Mouse (Mus musculus) ES-E14 (cell line): ENCODE results near the gene Rpl23. TPM values are rescaled to one million over a fixed set of nuclear protein-coding genes. Genes with fewer than 3 reads are reported as not detected.
A peak's percentile ranks its signal among the peaks of the same experiment; 100 is the strongest.

Experiments used
- DNase-seq: peaks from one replicate; pipeline ENCODE4 v3.0.0-alpha.2; 2013; ENCODE audit warnings: low read depth, low spot score
- H3K27ac ChIP-seq: 2 replicates; pipeline ENCODE4 v1.5.1; 2012; ENCODE audit warnings: low read depth, mild to moderate bottlenecking, low read length, moderate library complexity, mixed read lengths; ENCODE audit not compliant: poor library complexity, insufficient read depth, severe bottlenecking
- H3K36me3 ChIP-seq: 2 replicates; pipeline ENCODE4 v1.6.1; 2012; ENCODE audit warnings: mild to moderate bottlenecking, low read length, moderate library complexity, mixed read lengths; ENCODE audit not compliant: control insufficient read depth, poor library complexity, insufficient read depth, severe bottlenecking
- H3K4me1 ChIP-seq, 2 experiments: fragments of 150-350 bp in 1 of 2; sonication (generic) in 1 of 2; 2 replicates each; pipeline ENCODE4 v1.6.1; 2012; ENCODE audit warnings: low read length in 2 of 2, mild to moderate bottlenecking in 1 of 2, mixed read lengths in 1 of 2; ENCODE audit not compliant: control insufficient read depth in 2 of 2, insufficient read depth in 2 of 2, poor library complexity in 1 of 2
- H3K4me3 ChIP-seq, 2 experiments: fragments of 150-350 bp in 1 of 2; sonication (generic) in 1 of 2; 2 replicates each; pipeline ENCODE4 v1.5.1; 2012; ENCODE audit warnings: low read length in 2 of 2, low read depth in 1 of 2, mild to moderate bottlenecking in 1 of 2, mixed read lengths in 1 of 2; ENCODE audit not compliant: insufficient read depth in 1 of 2, poor library complexity in 1 of 2, severe bottlenecking in 1 of 2
- H3K9ac ChIP-seq: 2 replicates; pipeline ENCODE4 v1.6.1; 2012; ENCODE audit warnings: low read depth, mild to moderate bottlenecking, low read length, mixed read lengths; ENCODE audit not compliant: poor library complexity, insufficient read depth, severe bottlenecking
- H3K9me3 ChIP-seq: fragments of 150-350 bp; sonication (generic); 2 replicates; pipeline ENCODE4 v1.6.1; 2012; ENCODE audit warnings: low read depth, mild to moderate bottlenecking, low read length; ENCODE audit not compliant: control insufficient read depth, insufficient read depth
- CHD2 ChIP-seq: IDR thresholded peaks from 2 replicates; pipeline ENCODE4 v1.6.1; 2014; ENCODE audit warnings: mild to moderate bottlenecking, low read depth, low read length, inconsistent platforms
- HCFC1 ChIP-seq: IDR thresholded peaks from 2 replicates; pipeline ENCODE4 v1.6.1; 2012; ENCODE audit warnings: low read length, inconsistent platforms, borderline replicate concordance; ENCODE audit not compliant: insufficient read depth
- MAFK ChIP-seq: IDR thresholded peaks from 2 replicates; pipeline ENCODE4 v1.6.1; 2014; ENCODE audit warnings: mild to moderate bottlenecking, low read depth, low read length, inconsistent platforms; ENCODE audit not compliant: insufficient read depth
- ZC3H11A ChIP-seq: IDR thresholded peaks from 2 replicates; pipeline ENCODE4 v1.6.1; 2012; ENCODE audit warnings: low read depth, mild to moderate bottlenecking, inconsistent platforms, low read length, borderline replicate concordance
- ZNF384 ChIP-seq: IDR thresholded peaks from 2 replicates; pipeline ENCODE4 v1.6.1; 2012; ENCODE audit warnings: low read depth, low read length, inconsistent platforms
- in situ Hi-C, 2 experiments: fragments of 600-800 bp; cut with MboI; formaldehyde crosslinking; loops; one replicate each; pipeline ENCODE4 v1.15.1; 2025; ENCODE audit warnings: low sequenced_read_pairs in 2 of 2, inconsistent platforms in 1 of 2; ENCODE audit not compliant: unreplicated experiment in 2 of 2
- total RNA-seq: library from RNA; depleted of rRNA; stranded (reverse); fragments of 300-350 nt; gene quantifications from 2 replicates; pipeline ENCODE4 v1.2.3, GENCODE M21; 2012

Gene Rpl23
- total RNA-seq, 1 experiment: 1,430 TPM

DNA sequence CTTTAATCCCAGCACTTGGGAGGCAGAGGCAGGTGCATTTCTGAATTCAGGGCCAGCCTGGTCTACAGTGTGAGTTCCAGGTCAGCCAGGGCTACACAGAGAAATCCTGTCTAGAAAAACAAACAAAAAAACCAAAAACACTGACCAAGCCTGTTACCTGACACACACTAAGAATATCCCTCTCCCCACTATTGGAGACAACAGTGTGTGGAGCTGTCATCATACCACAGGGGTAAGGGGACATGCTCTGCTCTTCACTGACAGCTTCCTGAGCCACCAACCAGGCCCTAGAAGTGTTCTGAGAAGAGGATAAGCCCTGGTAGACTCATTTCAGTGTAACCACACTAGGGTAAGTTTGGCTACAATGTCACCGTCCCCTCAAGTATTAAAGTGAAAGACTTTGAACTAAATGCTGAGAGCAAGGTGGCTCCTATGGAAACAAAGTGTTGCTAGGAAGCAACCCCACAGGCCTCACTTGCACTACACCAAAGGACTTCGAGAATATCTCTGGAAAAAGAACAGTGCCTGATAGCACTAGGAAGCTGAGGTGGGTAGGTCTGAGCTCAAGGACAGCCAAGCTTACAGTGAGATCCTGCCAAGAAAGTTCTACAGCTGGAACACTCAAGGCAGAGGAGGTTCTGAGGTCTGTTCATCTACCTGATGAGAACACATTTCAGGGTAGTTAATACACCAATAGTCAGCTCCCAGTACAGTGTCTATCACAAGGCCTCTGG, 2.1 kb downstream of the Rpl23 start:
- H3K27ac ChIP-seq: no peak overlapping the region; the same call in 1 of the 2 replicates
- DNase-seq: no peak
- H3K4me1 ChIP-seq: peaks cover 0 to 3% of the 10 kb centered on the region in 2 experiments; a peak in 1 of 4 replicates
- H3K4me3 ChIP-seq: peak overlapping the region; percentile 83 to 98
- no peak for TF ChIP-seq HCFC1
- in situ Hi-C loops: no loop called here
- no peaks in the 10 kb centered on the region for H3K9me3 ChIP-seq
- peaks cover 49% of the 10 kb centered on the region for H3K36me3 ChIP-seq
- H3K9ac ChIP-seq: peak overlapping the region; percentile 100

GRCm38 (mm10) chr11:97778918-97779317, 3.3 kb downstream of the Rpl23 start:
- in situ Hi-C loops: no loop called here
- H3K27ac ChIP-seq: no peak overlapping the region; the same call in 1 of the 2 replicates
- DNase-seq: no peak
- peaks cover 49% of the 10 kb centered on the region for H3K36me3 ChIP-seq
- H3K4me1 ChIP-seq: peaks cover 0 to 3% of the 10 kb centered on the region in 2 experiments; a peak in 1 of 4 replicates
- no peaks in the 10 kb centered on the region for H3K9me3 ChIP-seq
- peak overlapping the region; percentile 2 to 49; a peak in 3 of 4 replicates for H3K4me3 ChIP-seq
- H3K9ac ChIP-seq: peak overlapping the region; percentile 63; the same call in 1 of the 2 replicates
- TF ChIP-seq HCFC1: no peak
- TF ChIP-seq CHD2: no peak

DNA sequence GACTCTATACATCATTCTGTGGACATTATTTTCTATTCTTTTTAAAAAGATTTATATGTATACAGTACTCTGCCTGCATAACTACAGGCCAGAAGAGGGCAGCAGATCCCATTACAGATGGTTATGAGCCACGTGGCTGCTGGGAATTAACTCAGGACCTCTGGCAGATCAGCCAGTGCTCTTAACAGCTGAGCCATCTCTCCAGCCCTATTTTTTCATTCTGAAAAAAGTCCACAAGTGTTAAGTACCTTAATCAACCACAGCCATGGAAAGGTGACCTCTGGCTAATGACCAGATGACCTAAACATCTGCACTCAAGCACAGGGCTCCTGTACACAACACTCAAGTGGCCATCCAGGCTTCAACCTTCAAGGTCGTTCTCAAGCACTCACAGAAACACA, 5.1 kb downstream of the Rpl23 start:
- Histone ChIP-seq H3K9ac (peak overlapping the region; percentile 41; the same call in 1 of the 2 replicates), H3K4me1 (peaks cover 0 to 3% of the 10 kb centered on the region in 2 experiments; a peak in 1 of 4 replicates), H3K9me3 (no peaks in the 10 kb centered on the region), H3K4me3 (no peak overlapping the region), H3K27ac (peak overlapping the region; percentile 66; the same call in 1 of the 2 replicates), H3K36me3 (peaks cover 49% of the 10 kb centered on the region)
- in situ Hi-C loops: no loop called here
- TF ChIP-seq ZC3H11A: no peak
- TF ChIP-seq ZNF384: peak; percentile 74
- TF ChIP-seq CHD2: peak; percentile 71
- TF ChIP-seq MAFK: no peak
- DNase-seq: no peak

GRCm38 (mm10) chr11:97776497-97777128, 5.6 kb downstream of the Rpl23 start:
- in situ Hi-C loops: no loop called here
- no peak for DNase-seq
- peaks cover 44% of the 10 kb centered on the region for H3K36me3 ChIP-seq
- TF ChIP-seq HCFC1: no peak
- no peak for TF ChIP-seq MAFK
- TF ChIP-seq ZNF384: no peak
- no peak for TF ChIP-seq CHD2
- TF ChIP-seq ZC3H11A: no peak
- H3K27ac ChIP-seq: peak overlapping the region; percentile 66
- no peak overlapping the region for H3K4me3 ChIP-seq
- H3K9ac ChIP-seq: peak overlapping the region; percentile 41; the same call in 1 of the 2 replicates
- no peaks in the 10 kb centered on the region for H3K9me3 ChIP-seq
- peaks cover 0 to 3% of the 10 kb centered on the region in 2 experiments; a peak in 1 of 4 replicates for H3K4me1 ChIP-seq
